In the genomic region with DNA sequence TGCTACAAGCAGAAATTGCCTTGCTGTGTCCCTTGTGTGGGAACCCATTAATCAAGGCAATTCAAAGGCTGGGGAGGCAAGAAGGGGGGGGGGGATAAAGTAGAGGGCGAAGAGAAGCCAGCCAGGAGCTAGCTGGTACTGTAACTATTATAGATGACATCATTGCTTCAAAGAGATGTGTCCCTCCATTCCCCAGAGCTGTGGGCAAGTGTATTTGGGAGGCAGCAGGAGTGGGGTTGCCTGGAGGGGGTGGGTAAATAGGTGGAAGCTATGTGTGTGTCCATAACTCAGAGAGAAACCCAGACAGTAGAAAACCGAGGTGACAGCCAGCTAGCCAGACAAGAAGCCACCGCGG, we compare ENCODE assay signal across 9 mouse cellular contexts. TPM values are rescaled to one million over a fixed set of nuclear protein-coding genes. Genes with fewer than 3 reads are reported as not detected.
A peak's percentile ranks its signal among the peaks of the same experiment; 100 is the strongest.
DNase-seq lines count a peak whose midpoint lies in the region; ATAC-seq and TF ChIP-seq lines count a peak whose summit lies in the region.
"Had no signal": no experiment of that assay in that cellular context is flagged by ENCODE, and none has a peak within 500 bp of the region (broad histone marks: within the 10 kb centered on the region; RNA-seq: fewer than 3 reads in every experiment).

No protein-coding gene starts in this region.

- H3K4me2 ChIP-seq in lung, embryonic 16.5 days (ENCODE audit: low read depth, low read length): peak overlapping the region; percentile 61
- H3K4me2 ChIP-seq in forebrain, postnatal 0 days (ENCODE audit: low read depth): peak overlapping the region; percentile 70
- peak overlapping the region; percentile 53 for H3K4me2 ChIP-seq in liver, embryonic 15.5 days
- H3K4me2 ChIP-seq in stomach, postnatal 0 days (replicated peaks; ENCODE audit: low read depth): peak overlapping the region; percentile 60

- TF ChIP-seq CTCF in forebrain, postnatal 0 days (IDR thresholded peaks at IDR 0.05; ENCODE audit: low read depth): no peak
- TF ChIP-seq CTCF in stomach, postnatal 0 days (IDR thresholded peaks at IDR 0.05; ENCODE audit: low read depth): no peak

- H3K9me3 ChIP-seq in lung, embryonic 16.5 days (ENCODE audit: control insufficient read depth, low read length): no peaks in the 10 kb centered on the region
- H3K9me3 ChIP-seq in forebrain, postnatal 0 days (ENCODE audit: low read length): no peaks in the 10 kb centered on the region
- no peaks in the 10 kb centered on the region for H3K9me3 ChIP-seq in liver, embryonic 15.5 days (replicated peaks)
- H3K9me3 ChIP-seq in stomach, postnatal 0 days (ENCODE audit: control insufficient read depth, low read length): no peaks in the 10 kb centered on the region

- H3K27ac ChIP-seq in lung, embryonic 16.5 days (ENCODE audit: low read length): no peak overlapping the region
- peak overlapping the region; percentile 79 for H3K27ac ChIP-seq in forebrain, postnatal 0 days (ENCODE audit: low read depth, low read length)
- no peak overlapping the region for H3K27ac ChIP-seq in liver, embryonic 15.5 days (replicated peaks)
- H3K27ac ChIP-seq in stomach, postnatal 0 days (replicated peaks): no peak overlapping the region

- DNase-seq in lung, postnatal 25 days (ENCODE audit: low spot score): no peak
- DNase-seq in forebrain, postnatal 0 days: no peak
- DNase-seq in stomach, postnatal 0 days (ENCODE audit: low spot score): no peak
- no peak for DNase-seq in urinary bladder, postnatal 14 days (ENCODE audit: low spot score)
- DNase-seq in frontal cortex, postnatal 25 days (ENCODE audit: low spot score in 2 of 2): no peak
- DNase-seq: thymus, postnatal 14 days had no signal

- TF ChIP-seq EP300 in stomach, postnatal 0 days (optimal IDR thresholded peaks at IDR 0.05): no peak

- no peak; the same call in 1 of the 2 replicates for ATAC-seq in lung, embryonic 16.5 days (ENCODE audit: low read depth)
- peak; percentile 72 for ATAC-seq in forebrain, postnatal 0 days
- no peak for ATAC-seq in liver, embryonic 15.5 days (ENCODE audit: insufficient read depth)
- no peak for ATAC-seq in stomach, postnatal 0 days (ENCODE audit: low FRiP score, low TSS enrichment)

- H3K27me3 ChIP-seq in lung, embryonic 16.5 days (ENCODE audit: control insufficient read depth, insufficient read depth, low read depth, low read length): 0 out of 2 replicates have a peak, but pooled peaks cover 2% of the 10 kb centered on the region
- no peaks in the 10 kb centered on the region for H3K27me3 ChIP-seq in forebrain, postnatal 0 days (ENCODE audit: insufficient read depth, low read length)
- peaks cover 23% of the 10 kb centered on the region for H3K27me3 ChIP-seq in liver, embryonic 15.5 days
- H3K27me3 ChIP-seq in stomach, postnatal 0 days (ENCODE audit: control insufficient read depth, insufficient read depth, low read length): no peaks in the 10 kb centered on the region

- 0% methylated on average over 4 of the region's 4 CpGs for WGBS in lung, embryonic 16.5 days
- 0% methylated on average over 4 of the region's 4 CpGs for WGBS in forebrain, postnatal 0 days
- 5% methylated on average over 4 of the region's 4 CpGs for WGBS in liver, embryonic 15.5 days (ENCODE audit: insufficient replicate concordance)
- WGBS in stomach, postnatal 0 days: 4% methylated on average over 4 of the region's 4 CpGs

- peak overlapping the region; percentile 46 for H3K4me3 ChIP-seq in lung, embryonic 16.5 days (ENCODE audit: low read length)
- H3K4me3 ChIP-seq in forebrain, postnatal 0 days (ENCODE audit: low read depth, low read length): peak overlapping the region; percentile 69
- H3K4me3 ChIP-seq in liver, embryonic 15.5 days (replicated peaks): peak overlapping the region; percentile 27; the same call in 1 of the 2 replicates
- H3K4me3 ChIP-seq in stomach, postnatal 0 days (ENCODE audit: low read depth, low read length): peak overlapping the region; percentile 33; the same call in 1 of the 2 replicates

- no peak overlapping the region for H3K9ac ChIP-seq in lung, embryonic 16.5 days (ENCODE audit: low read length)
- peak overlapping the region; percentile 68 for H3K9ac ChIP-seq in forebrain, postnatal 0 days
- H3K9ac ChIP-seq in liver, embryonic 15.5 days: no peak overlapping the region
- no peak overlapping the region for H3K9ac ChIP-seq in stomach, postnatal 0 days (ENCODE audit: low read length)

- H3K4me1 ChIP-seq in lung, embryonic 16.5 days (replicated peaks; ENCODE audit: control insufficient read depth, insufficient read depth, low read length): peaks cover 9% of the 10 kb centered on the region
- peaks cover 27% of the 10 kb centered on the region for H3K4me1 ChIP-seq in forebrain, postnatal 0 days (ENCODE audit: insufficient read depth)
- peaks cover 6% of the 10 kb centered on the region; the same call in 1 of the 2 replicates for H3K4me1 ChIP-seq in liver, embryonic 15.5 days (replicated peaks)
- H3K4me1 ChIP-seq in stomach, postnatal 0 days (replicated peaks; ENCODE audit: control insufficient read depth, insufficient read depth): no peaks in the 10 kb centered on the region

- no peaks in the 10 kb centered on the region for H3K36me3 ChIP-seq in lung, embryonic 16.5 days (ENCODE audit: control insufficient read depth, insufficient read depth, low read length)
- H3K36me3 ChIP-seq in forebrain, postnatal 0 days (ENCODE audit: insufficient read depth): no peaks in the 10 kb centered on the region
- no peaks in the 10 kb centered on the region for H3K36me3 ChIP-seq in liver, embryonic 15.5 days (replicated peaks)
- H3K36me3 ChIP-seq in stomach, postnatal 0 days (ENCODE audit: control insufficient read depth, insufficient read depth, low read length): no peaks in the 10 kb centered on the region

RNA-seq across cellular contexts. Expression of gene Scn3b, which starts 0.3 kb away (rescaled TPM):
- 9.1 and 11.3 TPM in 2 replicates for polyA plus RNA-seq in lung, embryonic 16.5 days (2015; fragmentation: Nextera tagmentation; extraction: Ambion mirVana)
- total RNA-seq in forebrain, postnatal 0 days (2014; rRNA removed): 210 and 226 TPM in 2 replicates
- polyA plus RNA-seq in forebrain, postnatal 0 days (2015; fragmentation: Nextera tagmentation; extraction: Ambion mirVana): 114 and 133 TPM in 2 replicates
- 0.54 and 0.85 TPM in 2 replicates for polyA plus RNA-seq in liver, embryonic 15.5 days (2015; fragmentation: Nextera tagmentation; extraction: Ambion mirVana)
- 2.0 and 2.9 TPM in 2 replicates for polyA plus RNA-seq in stomach, postnatal 0 days (2015; fragmentation: Nextera tagmentation; extraction: Ambion mirVana)
- polyA plus RNA-seq: liver, adult 2 months had no signal
